Mouse (Mus musculus) embryo, embryonic 10 days (tissue): ENCODE data around the gene C1qtnf12.

Experiments
- DNase-seq: peaks from one replicate; pipeline ENCODE4 v3.0.0-alpha.2; 2015; ENCODE audit warnings: low spot score

C1qtnf12 gene

GRCm38 (mm10) chr4:155962167-155962971, at the start of gene C1qtnf12:
C1qtnf12 (plus strand) TSS chr4:155962318.
- DNase-seq: peak; percentile 71

- no peak for DNase-seq
Observed at GRCm38 (mm10) chr4:155932031-155932430, 30.1 kb upstream of the C1qtnf12 start.

GRCm38 (mm10) chr4:155943049-155943452, 19.1 kb upstream of the C1qtnf12 start:
- peak; percentile 38 for DNase-seq

- DNase-seq: peak; percentile 96
Observed at GRCm38 (mm10) chr4:155943534-155944249, 18.4 kb upstream of the C1qtnf12 start, which contains the start of gene Ube2j2. Ube2j2 (plus strand) TSS chr4:155943831.

- no peak for DNase-seq
Observed at GRCm38 (mm10) chr4:155944271-155944670, 17.8 kb upstream of the C1qtnf12 start.

GRCm38 (mm10) chr4:155947094-155947493, 15.0 kb upstream of the C1qtnf12 start:
- DNase-seq: no peak

GRCm38 (mm10) chr4:155955491-155955890, 6.6 kb upstream of the C1qtnf12 start:
- DNase-seq: no peak

- peak; percentile 94 for DNase-seq
Observed at GRCm38 (mm10) chr4:155959275-155959674, 2.8 kb upstream of the C1qtnf12 start.

GRCm38 (mm10) chr4:155963106-155963505, 988 bp downstream of the C1qtnf12 start:
- no peak for DNase-seq

GRCm38 (mm10) chr4:155964396-155964795, 2.3 kb downstream of the C1qtnf12 start:
- no peak for DNase-seq

GRCm38 (mm10) chr4:155969043-155969653, 7.0 kb downstream of the C1qtnf12 start:
- no peak for DNase-seq

- DNase-seq: no peak
Observed at GRCm38 (mm10) chr4:155970286-155970685, 8.2 kb downstream of the C1qtnf12 start.

- no peak for DNase-seq
Observed at GRCm38 (mm10) chr4:155972651-155973050, 10.5 kb downstream of the C1qtnf12 start.

GRCm38 (mm10) chr4:155973239-155973638, 11.1 kb downstream of the C1qtnf12 start:
- no peak for DNase-seq

GRCm38 (mm10) chr4:155981436-155982082, 19.4 kb downstream of the C1qtnf12 start:
- DNase-seq: no peak

- no peak for DNase-seq
Observed at GRCm38 (mm10) chr4:155983788-155984187, 21.7 kb downstream of the C1qtnf12 start.

- DNase-seq: peak; percentile 28
Observed at GRCm38 (mm10) chr4:155991211-155991907, 29.2 kb downstream of the C1qtnf12 start.

GRCm38 (mm10) chr4:155991908-155992230, 29.8 kb downstream of the C1qtnf12 start:
- DNase-seq: no peak

GRCm38 (mm10) chr4:155992241-155992905, 30.3 kb downstream of the C1qtnf12 start, which contains the start of the genes B3galt6 and Sdf4:
B3galt6 (minus strand) TSS chr4:155992649.
Sdf4 (plus strand) TSS chr4:155992872.
- peak; percentile 87 for DNase-seq

- peak; percentile 96 for DNase-seq
Observed at GRCm38 (mm10) chr4:155992906-155993547, 30.9 kb downstream of the C1qtnf12 start.
